Mouse (Mus musculus): ENCODE results near the gene Fbxl18.
A peak's percentile ranks its signal among the peaks of the same experiment; 100 is the strongest.

- TF ChIP-seq POLR2A (IDR thresholded peaks at IDR 0.05; ENCODE audit: borderline replicate concordance, extremely low read depth, insufficient read depth, insufficient read length, poor library complexity, severe bottlenecking) (no peak), CTCF (IDR thresholded peaks at IDR 0.05; ENCODE audit: borderline replicate concordance, extremely low read depth, insufficient read depth, insufficient read length) (peak; percentile 67)
Measured at GRCm38 (mm10) chr5:142932084-142932685, 37.0 kb upstream of the Fbxl18 start.
